Mouse (Mus musculus): Measurements from ENCODE around the gene Irf6. TPM values are rescaled to one million over a fixed set of nuclear protein-coding genes. Genes with fewer than 3 reads are reported as not detected.
A peak's percentile ranks its signal among the peaks of the same experiment; 100 is the strongest.

The Irf6 gene
- total RNA-seq, 2 experiments from 2014 or later = 0.33 to 0.39 TPM

GRCm38 (mm10) chr1:193194416-193195140 lies 41.7 kb downstream of the Irf6 start:
- H3K27ac ChIP-seq = no peak overlapping the region
- intact Hi-C loops (cut with DNase I) = no loop called here
- TF ChIP-seq CTCF (IDR thresholded peaks at IDR 0.05) = no peak

GRCm38 (mm10) chr1:193195169-193195810 lies 42.4 kb downstream of the Irf6 start:
- TF ChIP-seq CTCF (IDR thresholded peaks at IDR 0.05) = no peak
- Histone ChIP-seq H3K27ac (no peak overlapping the region), H3K4me3 (no peak overlapping the region)
- intact Hi-C loops (cut with DNase I) = no loop called here
- no peak for DNase-seq

More at GRCm38 (mm10) chr1:193194416-193195140, 41.7 kb downstream of the Irf6 start:
- no peak for DNase-seq
- H3K4me3 ChIP-seq = no peak overlapping the region

- intact Hi-C loops (cut with DNase I) = no loop called here
- no peak for TF ChIP-seq CTCF (IDR thresholded peaks at IDR 0.05)
- DNase-seq = peak; percentile 72
- Histone ChIP-seq H3K27ac (peak overlapping the region; percentile 58), H3K4me3 (peak overlapping the region; percentile 47)
Observed at GRCm38 (mm10) chr1:193197494-193198205, 44.7 kb downstream of the Irf6 start.

- intact Hi-C loops (cut with DNase I) = no loop called here
- TF ChIP-seq CTCF (IDR thresholded peaks at IDR 0.05) = peak; percentile 19; the same call in 1 of the 2 replicates
- DNase-seq = no peak
- Histone ChIP-seq H3K27ac (no peak overlapping the region), H3K4me3 (no peak overlapping the region)
Observed at GRCm38 (mm10) chr1:193198312-193198711, 45.4 kb downstream of the Irf6 start.

GRCm38 (mm10) chr1:193200640-193201382 lies 47.9 kb downstream of the Irf6 start:
- Histone ChIP-seq H3K27ac (no peak overlapping the region), H3K4me3 (no peak overlapping the region; the same call in 1 of the 2 replicates)
- no peak for DNase-seq
- intact Hi-C loops (cut with DNase I) = no loop called here
- no peak for TF ChIP-seq CTCF (IDR thresholded peaks at IDR 0.05)

GRCm38 (mm10) chr1:193201383-193201778 lies 48.5 kb downstream of the Irf6 start, which contains the start of gene Traf3ip3:
Gene Traf3ip3 (minus strand): TSS chr1:193201703.
- Histone ChIP-seq H3K27ac (no peak within 1 kb of the TSS), H3K4me3 (no peak within 1 kb of the TSS; the same call in 1 of the 2 replicates)
- TF ChIP-seq CTCF (IDR thresholded peaks at IDR 0.05) = no peak
- intact Hi-C loops (cut with DNase I) = no loop called here
- DNase-seq = no peak

- DNase-seq = no peak
- H3K4me3 ChIP-seq = no peak overlapping the region
- H3K27ac ChIP-seq = no peak overlapping the region
- TF ChIP-seq CTCF (IDR thresholded peaks at IDR 0.05) = no peak
- intact Hi-C loops (cut with DNase I) = no loop called here
Observed at GRCm38 (mm10) chr1:193203821-193204220, 50.9 kb downstream of the Irf6 start.

GRCm38 (mm10) chr1:193205431-193205830 lies 52.5 kb downstream of the Irf6 start:
- no peak overlapping the region for H3K4me3 ChIP-seq
- no peak for DNase-seq
- intact Hi-C loops (cut with DNase I) = loop anchor here (5.0 kb wide), 1 partner anchor 47 kb away; no protein-coding TSS in a partner anchor
- H3K27ac ChIP-seq = no peak overlapping the region
- no peak for TF ChIP-seq CTCF (IDR thresholded peaks at IDR 0.05)

GRCm38 (mm10) chr1:193207503-193207902 lies 54.6 kb downstream of the Irf6 start, which contains the start of gene Lamb3:
Gene Lamb3 (plus strand): TSS chr1:193207699.
- no peak within 1 kb of the TSS for H3K4me3 ChIP-seq
- no peak within 1 kb of the TSS for H3K27ac ChIP-seq
- no peak for TF ChIP-seq CTCF (IDR thresholded peaks at IDR 0.05)
- DNase-seq = no peak
- intact Hi-C loops (cut with DNase I) = loop anchor here (5.0 kb wide), 1 partner anchor 45 kb away; no protein-coding TSS in a partner anchor

GRCm38 (mm10) chr1:193208178-193208577 lies 55.3 kb downstream of the Irf6 start:
- peak; percentile 82 for TF ChIP-seq CTCF (IDR thresholded peaks at IDR 0.05)
- DNase-seq = peak; percentile 57
- intact Hi-C loops (cut with DNase I) = loop anchor here (1.0 to 5.0 kb wide), 3 partner anchors 44 to 169 kb away; no protein-coding TSS in a partner anchor

GRCm38 (mm10) chr1:193211371-193211770 lies 58.5 kb downstream of the Irf6 start:
- Histone ChIP-seq H3K27ac (no peak overlapping the region), H3K4me3 (no peak overlapping the region)
- no peak for DNase-seq
- no peak for TF ChIP-seq CTCF (IDR thresholded peaks at IDR 0.05)
- intact Hi-C loops (cut with DNase I) = no loop called here

More at GRCm38 (mm10) chr1:193208178-193208577, 55.3 kb downstream of the Irf6 start:
- Histone ChIP-seq H3K27ac (no peak overlapping the region), H3K4me3 (no peak overlapping the region)

- no peak overlapping the region for H3K4me3 ChIP-seq
- DNase-seq = no peak
- no peak overlapping the region for H3K27ac ChIP-seq
- intact Hi-C loops (cut with DNase I) = no loop called here
- no peak for TF ChIP-seq CTCF (IDR thresholded peaks at IDR 0.05)
Observed at GRCm38 (mm10) chr1:193214053-193214452, 61.1 kb downstream of the Irf6 start.
